Mouse (Mus musculus) small intestine, adult 2 months (tissue): ENCODE measurements around the gene Prcd.

Experiments used
- CTCF ChIP-seq: fragments of 200-500 bp; IDR thresholded peaks from 2 replicates; pipeline ENCODE4 v1.5.1; 2012; ENCODE audit warnings: low read depth, mild to moderate bottlenecking, control low read depth, inconsistent platforms, low read length, moderate library complexity, mixed read lengths; ENCODE audit not compliant: insufficient replicate concordance, insufficient read length; ENCODE audit errors: extremely low read depth
- POLR2A ChIP-seq: fragments of 200-500 bp; IDR thresholded peaks from 2 replicates; pipeline ENCODE4 v1.6.1; 2012; ENCODE audit warnings: low read depth, mild to moderate bottlenecking, control low read depth, inconsistent platforms, low read length, moderate library complexity

GRCm38 (mm10) chr11:116653234-116653633 is at the start of gene Prcd:
- TF ChIP-seq POLR2A (no peak), CTCF (no peak)
